In the genomic region with DNA sequence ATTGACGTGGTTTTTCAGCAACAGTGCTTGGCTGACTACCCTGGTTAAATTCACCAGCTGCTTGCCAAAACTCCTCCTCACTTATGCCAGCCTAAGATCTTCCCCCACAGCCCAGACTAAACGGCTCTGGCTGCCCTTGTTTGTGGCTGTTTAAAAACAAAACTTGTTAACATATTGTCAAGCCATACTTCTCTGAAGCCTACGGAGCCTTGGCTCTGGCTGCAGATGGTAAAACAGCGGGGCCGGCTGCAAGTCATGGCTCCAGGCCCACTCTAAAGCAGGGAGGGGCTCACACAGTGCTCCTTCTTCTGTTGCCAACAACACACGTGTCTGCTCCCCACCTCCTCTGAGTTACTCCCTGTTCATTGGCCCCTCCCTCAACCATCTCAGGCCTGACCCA, we compare ENCODE assay signal across 8 mouse cellular contexts.
DNase-seq lines count a peak whose midpoint lies in the region.

No protein-coding gene starts in this region.

- peak; percentile 28 to 44 for DNase-seq in kidney, adult 8-10 months
- no peak for DNase-seq in kidney, postnatal 4 days
- peak; percentile 45 for DNase-seq in cerebellum, adult 11-12 months
- DNase-seq in fibroblast of lung, adult 2 months (ENCODE audit: low read depth) = peak; percentile 19
- DNase-seq in left cerebral cortex, adult 9 months (ENCODE audit: low spot score in 2 of 2) = peak; percentile 19 to 75
- no peak for DNase-seq in urinary bladder, adult 2 months (ENCODE audit: low spot score)
- DNase-seq in urinary bladder, postnatal 36 days (ENCODE audit: low spot score in 2 of 2) = no peak
- DNase-seq in adrenal gland, adult 18-20 months (ENCODE audit: low spot score in 2 of 2) = no peak

Comparison
In these comparisons a context has a peak if more than half of its experiments do, and no peak if none do; other contexts are left out.
1. DNase-seq: peak in kidney, adult 8-10 months (2 of 2), cerebellum, adult 11-12 months (single experiment), fibroblast of lung, adult 2 months (single experiment) and left cerebral cortex, adult 9 months (2 of 2); none in kidney, postnatal 4 days (0 of 2), urinary bladder, adult 2 months (single experiment), urinary bladder, postnatal 36 days (0 of 2) and adrenal gland, adult 18-20 months (0 of 2).